Mouse (Mus musculus): ENCODE results near the gene Abhd6. TPM values are rescaled to one million over a fixed set of nuclear protein-coding genes. Genes with fewer than 3 reads are reported as not detected.

The Abhd6 gene
- 8.2 and 10.6 TPM in 2 replicates for polyA plus RNA-seq (2016; fragmentation: Nextera tagmentation; extraction: Ambion mirVana)

DNA sequence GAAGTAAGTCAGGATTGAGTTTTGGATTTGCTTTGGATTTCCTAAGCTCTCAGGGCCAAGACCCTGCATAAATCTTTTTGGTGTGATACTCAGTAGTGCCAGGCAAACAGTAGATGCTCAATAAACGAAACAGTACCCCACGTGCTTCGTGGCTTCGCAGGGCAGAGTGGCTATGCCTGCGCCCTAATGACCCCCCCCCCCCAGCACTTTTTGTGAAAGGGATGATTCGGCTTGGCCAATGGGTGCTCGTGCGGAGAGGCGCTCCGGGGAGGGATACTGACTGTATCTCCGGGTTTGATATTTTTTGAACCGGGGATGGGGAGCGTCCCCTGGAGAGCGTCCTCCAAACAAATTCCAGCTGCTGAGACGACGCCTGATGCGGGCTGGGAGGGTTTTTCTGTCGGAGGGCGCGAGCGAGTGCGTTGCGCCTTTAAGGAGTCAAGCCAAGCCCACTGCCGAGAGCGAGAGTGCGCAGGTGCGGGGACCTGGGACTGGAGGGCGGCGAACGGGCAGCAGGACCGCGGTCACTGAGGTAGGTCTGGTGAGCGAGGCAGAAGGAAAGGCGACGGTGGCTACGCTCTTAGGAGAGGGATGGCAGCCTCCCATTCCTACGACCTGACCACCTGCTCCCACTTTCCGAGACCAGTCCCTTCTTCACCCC, at the start of gene Abhd6:
TSS of gene Abhd6 (plus strand) at position 471 of the 661 bp plus-strand sequence.
- Histone ChIP-seq H3K9ac (peak within 1 kb of the TSS; percentile 50), H3K27me3 (replicated peaks) (peaks cover 64% of the 10 kb centered on the region), H3K27ac (no peak within 1 kb of the TSS), H3K36me3 (no peaks in the 10 kb centered on the region), H3K4me2 (peak within 1 kb of the TSS; percentile 69), H3K4me1 (peaks cover 13% of the 10 kb centered on the region), H3K9me3 (replicated peaks) (no peaks in the 10 kb centered on the region), H3K4me3 (peak within 1 kb of the TSS; percentile 54)
- WGBS (ENCODE audit: insufficient replicate concordance): 3% methylated on average over 38 of the region's 38 CpGs
- peak; percentile 52; the same call in 1 of the 2 replicates for ATAC-seq

DNA sequence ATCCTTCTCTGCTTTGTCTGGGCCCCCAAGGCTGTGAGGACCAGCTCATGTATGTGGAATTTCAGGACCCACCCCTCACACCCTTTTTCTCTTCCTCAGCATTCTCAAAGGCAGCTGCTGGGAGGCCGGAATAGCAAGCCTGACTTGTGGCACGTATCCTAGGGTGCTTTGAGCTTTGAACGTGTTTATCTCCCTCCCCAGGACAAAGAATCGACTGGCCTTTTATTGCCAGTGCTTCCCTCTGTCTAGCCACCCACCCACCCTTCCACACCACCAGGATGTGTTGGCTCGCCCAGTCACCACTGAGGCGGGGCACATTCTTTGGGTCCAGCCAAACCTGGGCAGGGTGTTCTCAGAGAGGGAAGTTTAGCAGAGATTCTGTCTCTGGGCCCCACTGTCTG, 48.6 kb upstream of the Abhd6 start:
- Histone ChIP-seq H3K36me3 (peaks cover 18% of the 10 kb centered on the region), H3K4me3 (no peak overlapping the region), H3K4me1 (peaks cover 9% of the 10 kb centered on the region), H3K9me3 (replicated peaks) (no peaks in the 10 kb centered on the region), H3K27me3 (replicated peaks) (no peaks in the 10 kb centered on the region), H3K9ac (no peak overlapping the region), H3K27ac (no peak overlapping the region), H3K4me2 (no peak overlapping the region)
- ATAC-seq: no peak
- WGBS (ENCODE audit: insufficient replicate concordance): 38% methylated on average over 6 of the region's 6 CpGs

DNA sequence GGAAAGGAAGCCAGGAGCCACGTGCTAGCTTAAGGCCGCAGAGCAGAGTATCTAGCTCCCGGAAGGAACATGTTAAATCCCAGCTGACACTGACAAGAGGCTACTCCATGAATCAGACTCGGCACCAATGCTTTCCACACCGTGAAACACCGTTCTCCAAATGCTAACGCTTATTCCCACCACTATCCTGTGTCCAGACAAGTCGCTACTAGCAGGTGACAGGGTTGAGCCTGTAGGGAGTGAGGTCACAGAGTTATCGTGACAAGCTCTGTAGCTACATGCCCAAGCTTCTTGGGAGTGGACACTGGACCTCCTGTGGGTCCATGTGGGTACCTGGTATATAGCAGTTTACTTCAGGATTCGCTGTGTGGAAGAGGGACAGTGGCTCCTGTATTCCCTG, 46.3 kb upstream of the Abhd6 start:
- Histone ChIP-seq H3K4me2 (no peak overlapping the region), H3K27ac (no peak overlapping the region), H3K9me3 (replicated peaks) (no peaks in the 10 kb centered on the region), H3K4me1 (peaks cover 9% of the 10 kb centered on the region), H3K9ac (no peak overlapping the region), H3K27me3 (replicated peaks) (no peaks in the 10 kb centered on the region), H3K36me3 (no peaks in the 10 kb centered on the region), H3K4me3 (no peak overlapping the region)
- ATAC-seq: no peak
- WGBS (ENCODE audit: insufficient replicate concordance): 77% methylated on average over 10 of the region's 10 CpGs

DNA sequence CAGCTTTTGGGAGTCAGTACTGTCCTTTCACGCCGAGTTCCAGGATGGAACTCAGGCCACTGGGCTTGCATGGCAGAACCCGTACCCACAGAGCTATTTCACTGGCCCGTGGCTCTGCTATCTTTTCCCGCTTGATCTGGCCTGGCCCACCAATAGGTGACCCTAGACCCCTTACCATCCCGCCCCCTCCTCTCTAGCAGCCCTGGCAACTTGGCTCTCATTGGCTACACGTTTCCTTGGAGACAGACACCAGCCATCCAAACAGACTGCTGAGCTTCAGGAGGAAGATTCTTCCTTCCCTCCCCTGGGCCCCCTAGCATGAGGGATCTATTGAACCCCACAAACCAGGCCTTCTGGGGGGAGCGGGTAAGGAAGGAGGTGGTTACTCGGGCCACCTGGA, 45.7 kb upstream of the Abhd6 start, which contains the start of gene Gm45521:
TSS of gene Gm45521 (plus strand) at position 240 of the 400 bp plus-strand sequence.
- peaks cover 9% of the 10 kb centered on the region for H3K4me1 ChIP-seq
- no peak within 1 kb of the TSS for H3K4me3 ChIP-seq
- WGBS (ENCODE audit: insufficient replicate concordance): 65% methylated on average over 9 of the region's 9 CpGs
- no peak within 1 kb of the TSS for H3K9ac ChIP-seq
- H3K36me3 ChIP-seq: no peaks in the 10 kb centered on the region
- H3K27ac ChIP-seq: no peak within 1 kb of the TSS
- ATAC-seq: no peak
- no peaks in the 10 kb centered on the region for H3K9me3 ChIP-seq (replicated peaks)
- no peaks in the 10 kb centered on the region for H3K27me3 ChIP-seq (replicated peaks)
- no peak within 1 kb of the TSS for H3K4me2 ChIP-seq

DNA sequence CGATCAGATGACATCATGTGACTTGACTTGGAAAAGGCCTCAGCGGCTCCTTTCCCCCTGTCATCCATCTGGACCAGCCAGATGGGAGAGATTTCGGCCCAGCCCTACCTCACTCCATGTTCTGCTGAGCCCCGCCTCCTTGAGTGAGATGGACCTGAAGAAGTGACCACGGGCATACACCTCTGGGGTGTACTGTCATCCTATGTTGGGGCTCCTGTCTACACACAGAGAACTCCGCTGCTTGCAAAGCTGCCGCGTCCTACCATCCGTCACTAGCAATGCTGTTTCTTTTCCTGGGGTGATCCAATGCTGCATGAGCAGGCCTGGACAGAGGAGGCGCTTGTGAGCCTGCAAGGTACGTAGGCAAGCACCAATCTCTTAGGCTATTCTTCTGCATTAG, 42.1 kb upstream of the Abhd6 start:
- H3K4me2 ChIP-seq: no peak overlapping the region
- no peak for ATAC-seq
- 53% methylated on average over 11 of the region's 11 CpGs for WGBS (ENCODE audit: insufficient replicate concordance)
- H3K4me3 ChIP-seq: no peak overlapping the region
- H3K9me3 ChIP-seq (replicated peaks): no peaks in the 10 kb centered on the region
- no peaks in the 10 kb centered on the region for H3K36me3 ChIP-seq
- H3K9ac ChIP-seq: no peak overlapping the region
- no peak overlapping the region for H3K27ac ChIP-seq
- H3K4me1 ChIP-seq: no peaks in the 10 kb centered on the region
- no peaks in the 10 kb centered on the region for H3K27me3 ChIP-seq (replicated peaks)

DNA sequence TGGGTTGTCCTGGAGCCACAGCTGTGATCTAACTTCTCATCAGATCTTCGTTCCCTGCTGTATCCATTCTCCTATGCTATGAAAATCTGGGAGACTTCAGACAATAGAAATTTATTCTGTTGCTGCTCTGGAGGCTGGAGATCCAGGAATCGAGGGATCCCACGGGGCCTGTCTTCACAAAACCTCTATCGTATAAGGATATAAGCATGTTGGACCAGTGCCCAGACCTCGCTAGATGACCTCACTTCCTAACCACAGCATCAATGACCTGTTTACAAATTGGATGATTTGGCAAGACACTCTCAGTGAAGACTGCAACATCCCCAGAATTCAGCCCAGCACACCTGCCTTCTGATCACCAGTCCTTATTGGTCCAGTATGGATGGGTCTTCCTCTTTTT, 41.0 kb upstream of the Abhd6 start:
- Histone ChIP-seq H3K4me2 (no peak overlapping the region), H3K27me3 (replicated peaks) (no peaks in the 10 kb centered on the region), H3K9ac (no peak overlapping the region), H3K4me1 (no peaks in the 10 kb centered on the region), H3K36me3 (no peaks in the 10 kb centered on the region), H3K27ac (no peak overlapping the region), H3K4me3 (no peak overlapping the region), H3K9me3 (replicated peaks) (no peaks in the 10 kb centered on the region)
- 64% methylated on average over 5 of the region's 5 CpGs for WGBS (ENCODE audit: insufficient replicate concordance)
- ATAC-seq: no peak

DNA sequence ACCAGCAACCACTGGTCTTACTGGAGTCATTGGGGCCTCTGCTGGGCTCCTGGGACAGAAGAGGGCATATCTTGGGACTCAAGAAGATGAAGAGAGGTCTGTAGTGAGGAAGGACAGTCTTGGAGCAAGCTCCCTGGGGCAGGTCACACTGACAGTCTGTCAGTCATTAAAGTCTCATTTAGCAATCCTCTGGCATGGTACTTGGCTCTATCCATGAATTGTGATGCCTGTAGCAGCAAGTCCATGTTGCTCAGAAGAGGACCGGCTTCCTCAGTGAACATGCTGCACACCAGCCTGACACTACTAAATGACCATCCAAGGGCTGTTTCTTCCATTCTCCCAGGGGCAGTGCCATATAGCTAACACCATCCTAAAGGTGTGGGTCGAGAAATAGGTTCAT, 40.1 kb upstream of the Abhd6 start:
- H3K27ac ChIP-seq: no peak overlapping the region
- ATAC-seq: no peak
- H3K27me3 ChIP-seq (replicated peaks): no peaks in the 10 kb centered on the region
- H3K4me2 ChIP-seq: no peak overlapping the region
- H3K4me3 ChIP-seq: no peak overlapping the region
- 57% methylated on average over 2 of the region's 2 CpGs for WGBS (ENCODE audit: insufficient replicate concordance)
- no peak overlapping the region for H3K9ac ChIP-seq
- no peaks in the 10 kb centered on the region for H3K36me3 ChIP-seq
- no peaks in the 10 kb centered on the region for H3K9me3 ChIP-seq (replicated peaks)
- H3K4me1 ChIP-seq: no peaks in the 10 kb centered on the region

DNA sequence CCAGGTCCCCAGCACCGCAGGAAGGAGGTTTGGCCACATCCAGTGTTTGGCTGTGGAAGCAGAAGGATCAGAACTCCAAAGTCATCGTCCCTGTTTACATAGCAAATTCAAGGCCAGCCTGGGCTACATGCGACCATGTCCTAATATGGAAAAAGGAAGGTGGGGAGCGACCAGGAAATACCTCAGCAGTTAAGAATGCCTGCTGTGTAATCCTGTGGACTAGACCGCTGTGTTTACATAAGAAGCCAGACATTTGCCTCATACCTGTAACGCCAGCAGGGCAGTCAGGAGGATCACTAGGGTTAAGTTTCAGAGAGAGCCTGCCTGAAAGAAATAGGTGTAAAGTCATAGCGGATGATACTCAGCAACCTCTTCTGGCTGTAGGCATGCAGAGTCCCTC, 39.5 kb upstream of the Abhd6 start:
- no peaks in the 10 kb centered on the region for H3K36me3 ChIP-seq
- no peak overlapping the region for H3K27ac ChIP-seq

DNA sequence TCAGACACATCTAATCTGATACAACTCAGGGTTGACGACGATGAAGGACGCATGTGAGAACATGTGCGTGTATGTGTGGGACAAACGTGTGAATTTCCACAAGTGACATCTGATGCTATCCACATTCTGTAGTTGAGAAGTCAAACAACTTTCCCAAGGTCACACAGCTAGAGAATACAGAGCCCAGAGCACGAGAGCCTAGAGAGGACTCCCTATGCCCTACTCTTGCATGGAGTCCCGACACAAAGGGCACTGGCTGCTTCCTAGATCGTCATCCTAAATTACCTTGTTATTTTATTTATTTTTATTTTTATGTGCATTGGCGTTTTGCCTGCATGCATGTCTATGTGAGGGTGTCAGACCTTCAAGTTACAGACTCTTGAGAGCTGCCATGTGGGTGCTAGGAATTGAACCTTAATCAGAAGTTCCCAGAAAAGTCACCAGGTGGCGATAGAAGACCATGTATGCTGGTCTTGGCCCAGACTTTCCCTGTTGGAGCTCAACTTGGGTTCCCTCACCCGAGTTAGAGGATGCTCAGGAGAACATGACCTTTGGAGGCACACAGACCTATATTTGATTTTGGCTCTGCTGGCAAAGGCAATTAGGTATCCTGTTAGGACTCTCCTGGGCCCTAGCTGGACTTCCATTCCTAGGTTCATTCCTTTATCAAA, 38.3 kb upstream of the Abhd6 start:
- Histone ChIP-seq H3K9ac (no peak overlapping the region), H3K4me1 (no peaks in the 10 kb centered on the region), H3K9me3 (replicated peaks) (no peaks in the 10 kb centered on the region), H3K4me2 (no peak overlapping the region), H3K4me3 (no peak overlapping the region), H3K36me3 (no peaks in the 10 kb centered on the region), H3K27me3 (replicated peaks) (no peaks in the 10 kb centered on the region), H3K27ac (no peak overlapping the region)
- WGBS (ENCODE audit: insufficient replicate concordance): 48% methylated on average over 11 of the region's 11 CpGs
- ATAC-seq: no peak

More for the DNA sequence above, 39.5 kb upstream of the Abhd6 start:
- no peaks in the 10 kb centered on the region for H3K9me3 ChIP-seq (replicated peaks)
- no peak overlapping the region for H3K4me3 ChIP-seq
- ATAC-seq: no peak
- 51% methylated on average over 7 of the region's 7 CpGs for WGBS (ENCODE audit: insufficient replicate concordance)
- H3K4me1 ChIP-seq: no peaks in the 10 kb centered on the region
- H3K9ac ChIP-seq: no peak overlapping the region
- H3K27me3 ChIP-seq (replicated peaks): no peaks in the 10 kb centered on the region
- no peak overlapping the region for H3K4me2 ChIP-seq

DNA sequence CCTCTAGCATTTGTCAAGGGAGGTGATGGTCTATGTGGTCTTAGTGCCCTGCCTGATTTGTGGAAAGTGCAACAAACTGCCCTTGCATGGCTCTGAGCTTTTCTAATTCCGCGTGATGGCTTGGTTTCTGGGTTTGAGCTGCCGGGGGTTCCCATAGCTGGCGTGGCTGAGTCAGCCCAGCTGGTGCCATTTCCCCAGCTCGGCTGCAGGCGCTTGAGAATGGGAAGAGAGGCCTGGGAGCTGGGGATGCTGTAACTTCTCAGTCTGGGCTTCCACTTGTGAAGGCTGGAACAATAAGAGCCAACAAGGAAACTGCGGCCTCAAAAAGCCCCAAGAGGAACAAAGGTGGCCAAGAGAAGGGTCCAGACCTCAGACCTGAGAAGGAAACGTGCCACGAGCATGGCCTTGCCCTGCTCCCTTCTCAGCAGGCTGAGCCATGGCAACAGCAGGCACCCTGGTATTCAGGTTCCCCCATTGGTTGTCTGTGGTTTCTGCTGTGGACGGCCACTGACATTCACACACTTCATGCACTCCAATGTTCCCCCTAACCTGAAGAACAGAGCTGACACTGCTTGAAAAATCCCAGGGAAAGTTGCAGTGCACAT, 30.7 kb upstream of the Abhd6 start:
- Histone ChIP-seq H3K27me3 (replicated peaks) (no peaks in the 10 kb centered on the region), H3K27ac (no peak overlapping the region), H3K9me3 (replicated peaks) (no peaks in the 10 kb centered on the region), H3K4me3 (no peak overlapping the region), H3K9ac (no peak overlapping the region), H3K4me2 (no peak overlapping the region), H3K4me1 (no peaks in the 10 kb centered on the region), H3K36me3 (no peaks in the 10 kb centered on the region)
- ATAC-seq: no peak
- WGBS (ENCODE audit: insufficient replicate concordance): 45% methylated on average over 10 of the region's 10 CpGs

DNA sequence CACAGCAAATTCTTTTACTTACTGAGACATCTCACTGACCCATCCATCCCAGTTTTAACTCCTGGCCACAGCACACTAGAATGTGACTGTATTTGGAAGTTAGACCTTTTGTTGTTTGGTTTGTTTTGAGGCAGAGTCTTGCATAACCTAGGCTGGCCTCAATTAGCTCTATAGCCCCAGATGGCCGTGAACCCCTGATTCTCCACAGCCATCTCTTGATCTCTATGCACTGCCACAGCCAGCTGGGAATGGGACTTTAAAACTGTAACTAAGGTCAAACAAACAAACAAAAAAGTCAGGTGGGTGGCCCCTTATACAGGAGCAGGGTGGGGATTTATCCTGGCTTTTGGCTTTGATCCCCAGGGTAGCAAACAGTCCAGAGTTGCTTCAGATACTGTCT, 28.1 kb upstream of the Abhd6 start:
- 63% methylated on average over 1 of the region's 1 CpGs for WGBS (ENCODE audit: insufficient replicate concordance)
- H3K4me3 ChIP-seq: no peak overlapping the region
- no peak overlapping the region for H3K9ac ChIP-seq
- no peaks in the 10 kb centered on the region for H3K36me3 ChIP-seq
- H3K9me3 ChIP-seq (replicated peaks): no peaks in the 10 kb centered on the region
- no peaks in the 10 kb centered on the region for H3K27me3 ChIP-seq (replicated peaks)
- H3K4me1 ChIP-seq: no peaks in the 10 kb centered on the region
- ATAC-seq: no peak
- no peak overlapping the region for H3K4me2 ChIP-seq
- H3K27ac ChIP-seq: no peak overlapping the region

DNA sequence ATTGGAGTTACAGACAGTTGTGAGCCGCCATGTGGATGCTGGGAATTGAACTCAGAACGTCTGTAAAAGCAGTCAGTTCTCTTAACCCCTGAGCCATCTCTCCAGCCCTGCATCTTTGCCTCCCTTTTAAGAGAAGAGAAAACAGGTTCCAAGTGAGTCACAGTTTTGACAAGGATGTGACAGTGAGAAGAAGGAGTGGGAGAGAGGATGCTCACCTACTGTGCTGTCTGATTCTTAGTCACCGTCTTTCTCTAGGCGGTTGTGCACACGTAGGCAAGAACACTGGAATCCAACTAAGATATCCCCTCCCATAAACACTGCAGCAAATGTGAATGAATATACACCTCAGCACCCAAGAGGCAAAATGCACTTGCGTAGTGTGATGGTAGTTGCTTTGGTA, 27.5 kb upstream of the Abhd6 start:
- H3K4me1 ChIP-seq: no peaks in the 10 kb centered on the region
- no peaks in the 10 kb centered on the region for H3K36me3 ChIP-seq
- no peak overlapping the region for H3K4me3 ChIP-seq
- no peak overlapping the region for H3K4me2 ChIP-seq
- WGBS (ENCODE audit: insufficient replicate concordance): 78% methylated on average over 6 of the region's 6 CpGs
- no peak for ATAC-seq
- H3K27ac ChIP-seq: no peak overlapping the region
- no peaks in the 10 kb centered on the region for H3K9me3 ChIP-seq (replicated peaks)
- H3K9ac ChIP-seq: no peak overlapping the region
- no peaks in the 10 kb centered on the region for H3K27me3 ChIP-seq (replicated peaks)

Data from liver, embryonic 12.5 days (tissue).